Mouse (Mus musculus) heart, adult 2 months (tissue): ENCODE data around the gene Ttyh2.

Experiments used
- CTCF ChIP-seq: fragments of 200-600 bp; IDR thresholded peaks from 2 replicates; pipeline ENCODE4 v1.8.1; 2022; ENCODE audit warnings: antibody characterized with exemption, mild to moderate bottlenecking, moderate library complexity
- POLR2A ChIP-seq: fragments of 200-500 bp; IDR thresholded peaks from 2 replicates; pipeline ENCODE4 v1.6.1; 2011; ENCODE audit warnings: mild to moderate bottlenecking, low read depth, low read length, control low read depth; ENCODE audit not compliant: insufficient read depth

- TF ChIP-seq CTCF (no peak), POLR2A (no peak)
Measured at GRCm38 (mm10) chr11:114711393-114711792, 36.2 kb downstream of the Ttyh2 start.
